Mouse (Mus musculus) limb, embryonic 10.5 days (tissue): Measurements from ENCODE around the gene Olfr1056. TPM values are rescaled to one million over a fixed set of nuclear protein-coding genes. Genes with fewer than 3 reads are reported as not detected.
"Not testable (repeated sequence)": the region's sequence is repeated elsewhere in the genome, so short reads cannot be mapped to it uniquely, and the experiment has no call there.

Source experiments
- DNase-seq: peaks from one replicate; pipeline ENCODE4 v3.0.0-alpha.2; 2017; ENCODE audit warnings: low spot score
- H3K27ac ChIP-seq: fragments of 300-500 bp; sonication (generic); 2 replicates; pipeline ENCODE4 v1.5.1; 2016; ENCODE audit warnings: mild to moderate bottlenecking
- H3K27me3 ChIP-seq: fragments of 300-500 bp; sonication (generic); 2 replicates; pipeline ENCODE4 v1.6.1; 2016; ENCODE audit warnings: low read depth, mild to moderate bottlenecking; ENCODE audit not compliant: poor library complexity, severe bottlenecking
- H3K36me3 ChIP-seq: fragments of 300-500 bp; sonication (generic); 2 replicates; pipeline ENCODE4 v1.6.1; 2016; ENCODE audit warnings: mild to moderate bottlenecking, moderate library complexity
- H3K4me1 ChIP-seq: fragments of 300-500 bp; sonication (generic); 2 replicates; pipeline ENCODE4 v1.6.1; 2016
- H3K4me3 ChIP-seq: fragments of 300-500 bp; sonication (generic); 2 replicates; pipeline ENCODE4 v1.5.1; 2016; ENCODE audit warnings: mild to moderate bottlenecking, moderate library complexity
- H3K9me3 ChIP-seq: fragments of 300-500 bp; sonication (generic); replicated peaks from 2 replicates; pipeline ENCODE4 v1.6.1; 2016; ENCODE audit warnings: mild to moderate bottlenecking
- WGBS: fragments of 180-500 bp; shearing (Covaris S2); methylation state at CpG from one replicate; pipeline ENCODE4 v1.1.7; 2016; 5-methylcytosine and 5-hydroxymethylcytosine counted together
- polyA plus RNA-seq: library from polyadenylated mRNA; unstranded; fragments of >200 nt; fragmentation: Nextera tagmentation; extraction: Ambion mirVana; gene quantifications from 2 replicates; pipeline ENCODE4 v1.2.1, GENCODE M21; 2016

Gene Olfr1056
- polyA plus RNA-seq: not detected in 2 replicates

GRCm38 (mm10) chr2:86362369-86362768, at the start of gene Olfr1056:
Gene Olfr1056, minus strand, starts transcription at chr2:86362469.
- no peaks in the 10 kb centered on the region for H3K4me1 ChIP-seq
- no peak for DNase-seq
- no peaks in the 10 kb centered on the region for H3K36me3 ChIP-seq
- H3K27me3 ChIP-seq: no peaks in the 10 kb centered on the region
- no peak within 1 kb of the TSS for H3K4me3 ChIP-seq
- no peaks in the 10 kb centered on the region for H3K9me3 ChIP-seq
- no peak within 1 kb of the TSS for H3K27ac ChIP-seq

GRCm38 (mm10) chr2:86395114-86395513, 32.8 kb upstream of the Olfr1056 start:
- Histone ChIP-seq H3K9me3 (no peaks in the 10 kb centered on the region), H3K27me3 (no peaks in the 10 kb centered on the region), H3K36me3 (no peaks in the 10 kb centered on the region), H3K27ac (no peak overlapping the region), H3K4me3 (no peak overlapping the region), H3K4me1 (no peaks in the 10 kb centered on the region)
- DNase-seq: no peak
- 92% methylated on average over 2 of the region's 2 CpGs for WGBS

- DNase-seq, H3K9me3 ChIP-seq, H3K27me3 ChIP-seq, H3K4me3 ChIP-seq, H3K4me1 ChIP-seq, H3K27ac ChIP-seq, H3K36me3 ChIP-seq: not testable (repeated sequence)
Measured at GRCm38 (mm10) chr2:86388461-86388860, 26.2 kb upstream of the Olfr1056 start, which contains the start of gene Olfr1058. Gene Olfr1058, minus strand, starts transcription at chr2:86388561.

GRCm38 (mm10) chr2:86378293-86378692, 16.0 kb upstream of the Olfr1056 start, which contains the start of gene Olfr1057:
Gene Olfr1057, minus strand, starts transcription at chr2:86378393.
- Histone ChIP-seq H3K36me3 (no peaks in the 10 kb centered on the region), H3K9me3 (no peaks in the 10 kb centered on the region), H3K27me3 (no peaks in the 10 kb centered on the region), H3K4me3 (no peak within 1 kb of the TSS), H3K4me1 (no peaks in the 10 kb centered on the region), H3K27ac (no peak within 1 kb of the TSS)
- no peak for DNase-seq

- 50% methylated on average over 1 of the region's 6 CpGs for WGBS
Measured at GRCm38 (mm10) chr2:86366342-86366741, 4.1 kb upstream of the Olfr1056 start.

GRCm38 (mm10) chr2:86351751-86352150, 10.5 kb downstream of the Olfr1056 start:
- DNase-seq, H3K36me3 ChIP-seq, H3K4me1 ChIP-seq, H3K4me3 ChIP-seq, H3K27ac ChIP-seq, H3K9me3 ChIP-seq, H3K27me3 ChIP-seq: not testable (repeated sequence)
- WGBS: 92% methylated on average over 1 of the region's 1 CpGs

More at GRCm38 (mm10) chr2:86366342-86366741, 4.1 kb upstream of the Olfr1056 start:
- H3K27me3 ChIP-seq, H3K36me3 ChIP-seq, H3K4me3 ChIP-seq, H3K4me1 ChIP-seq, H3K27ac ChIP-seq, H3K9me3 ChIP-seq, DNase-seq: not testable (repeated sequence)

GRCm38 (mm10) chr2:86350184-86350583, 12.1 kb downstream of the Olfr1056 start, which contains the start of gene Olfr1055:
Gene Olfr1055, minus strand, starts transcription at chr2:86350284.
- no peak for DNase-seq
- Histone ChIP-seq H3K27me3 (no peaks in the 10 kb centered on the region), H3K4me3 (no peak within 1 kb of the TSS), H3K4me1 (no peaks in the 10 kb centered on the region), H3K9me3 (no peaks in the 10 kb centered on the region), H3K36me3 (no peaks in the 10 kb centered on the region), H3K27ac (no peak within 1 kb of the TSS)
- 94% methylated on average over 5 of the region's 5 CpGs for whole genome bisulfite sequencing

GRCm38 (mm10) chr2:86335333-86335732, 26.9 kb downstream of the Olfr1056 start, which contains the start of gene Olfr1054:
Gene Olfr1054, minus strand, starts transcription at chr2:86335433.
- no peaks in the 10 kb centered on the region for H3K36me3 ChIP-seq
- no peaks in the 10 kb centered on the region for H3K4me1 ChIP-seq
- H3K9me3 ChIP-seq: no peaks in the 10 kb centered on the region
- no peak within 1 kb of the TSS for H3K27ac ChIP-seq
- 84% methylated on average over 3 of the region's 3 CpGs for WGBS
- no peaks in the 10 kb centered on the region for H3K27me3 ChIP-seq
- no peak within 1 kb of the TSS for H3K4me3 ChIP-seq
- DNase-seq: no peak

GRCm38 (mm10) chr2:86315184-86315583, 47.1 kb downstream of the Olfr1056 start, which contains the start of gene Olfr1053:
Gene Olfr1053, minus strand, starts transcription at chr2:86315284.
- no peak for DNase-seq
- H3K27ac ChIP-seq: no peak within 1 kb of the TSS
- 73% methylated on average over 3 of the region's 3 CpGs for WGBS

More at GRCm38 (mm10) chr2:86315184-86315583, 47.1 kb downstream of the Olfr1056 start, which contains the start of gene Olfr1053:
- Histone ChIP-seq H3K4me1 (no peaks in the 10 kb centered on the region), H3K4me3 (no peak within 1 kb of the TSS), H3K27me3 (no peaks in the 10 kb centered on the region), H3K9me3 (no peaks in the 10 kb centered on the region), H3K36me3 (no peaks in the 10 kb centered on the region)

Other genes with a start within 250 kb of the Olfr1056 start
- gene Olfr1039, start 226.5 kb downstream of the Olfr1056 start, polyA plus RNA-seq: not detected in 2 replicates
- gene Olfr1040, start 215.7 kb downstream of the Olfr1056 start, polyA plus RNA-seq: not detected in 2 replicates
- not detected in 2 replicates for gene Olfr1042, start 200.6 kb downstream of the Olfr1056 start, polyA plus RNA-seq
- gene Olfr1043, start 194.9 kb downstream of the Olfr1056 start, polyA plus RNA-seq: not detected in 2 replicates
- not detected in 2 replicates for gene Olfr1044, start 184.6 kb downstream of the Olfr1056 start, polyA plus RNA-seq
- not detected in 2 replicates for gene Olfr52, start 176.8 kb downstream of the Olfr1056 start, polyA plus RNA-seq
- not detected in 2 replicates for gene Olfr1045, start 159.5 kb downstream of the Olfr1056 start, polyA plus RNA-seq
- gene Olfr1046, start 143.2 kb downstream of the Olfr1056 start, polyA plus RNA-seq: not detected in 2 replicates
- gene Olfr1047, start 131.1 kb downstream of the Olfr1056 start, polyA plus RNA-seq: not detected in 2 replicates
- gene Olfr1048, start 122.2 kb downstream of the Olfr1056 start, polyA plus RNA-seq: not detected in 2 replicates
- gene Olfr1049, start 104.1 kb downstream of the Olfr1056 start, polyA plus RNA-seq: not detected in 2 replicates
- gene Olfr1051, start 83.4 kb downstream of the Olfr1056 start, polyA plus RNA-seq: not detected in 2 replicates
- gene Olfr1052, start 70.0 kb downstream of the Olfr1056 start, polyA plus RNA-seq: not detected in 2 replicates
- not detected in 2 replicates for gene Olfr1053, start 47.2 kb downstream of the Olfr1056 start, polyA plus RNA-seq
- not detected in 2 replicates for gene Olfr1054, start 27.0 kb downstream of the Olfr1056 start, polyA plus RNA-seq
- not detected in 2 replicates for gene Olfr1055, start 12.2 kb downstream of the Olfr1056 start, polyA plus RNA-seq
- gene Olfr1057, start 15.9 kb upstream of the Olfr1056 start, polyA plus RNA-seq: not detected in 2 replicates
- not detected in 2 replicates for gene Olfr1058, start 26.1 kb upstream of the Olfr1056 start, polyA plus RNA-seq
- gene Olfr1061, start 51.6 kb upstream of the Olfr1056 start, polyA plus RNA-seq: not detected in 2 replicates
- gene Olfr1062, start 64.3 kb upstream of the Olfr1056 start, polyA plus RNA-seq: not detected in 2 replicates
- not detected in 2 replicates for gene Olfr1065, start 88.1 kb upstream of the Olfr1056 start, polyA plus RNA-seq
- not detected in 2 replicates for gene Olfr1066, start 93.8 kb upstream of the Olfr1056 start, polyA plus RNA-seq
- not detected in 2 replicates for gene Olfr228, start 124.9 kb upstream of the Olfr1056 start, polyA plus RNA-seq
- not detected in 2 replicates for gene Olfr1076, start 146.0 kb upstream of the Olfr1056 start, polyA plus RNA-seq
- gene Olfr1079, start 180.0 kb upstream of the Olfr1056 start, polyA plus RNA-seq: not detected in 2 replicates
- not detected in 2 replicates for gene Olfr1080, start 195.8 kb upstream of the Olfr1056 start, polyA plus RNA-seq
- not detected in 2 replicates for gene Olfr1082, start 236.5 kb upstream of the Olfr1056 start, polyA plus RNA-seq